Mouse (Mus musculus): Measurements from ENCODE around the gene Rbbp6. TPM values are rescaled to one million over a fixed set of nuclear protein-coding genes. Genes with fewer than 3 reads are reported as not detected.

The Rbbp6 gene
- polyA plus RNA-seq, 1 experiment from 2014 or later = 31.0 TPM

GRCm38 (mm10) chr7:123046473-123047091 lies 81.1 kb downstream of the Rbbp6 start:
- ATAC-seq (ENCODE audit: low read depth) (no peak), DNase-seq (ENCODE audit: low spot score) (no peak)
- Histone ChIP-seq H3K27me3 (replicated peaks; ENCODE audit: control insufficient read depth, insufficient read depth, low read length) (no peaks in the 10 kb centered on the region), H3K9ac (ENCODE audit: low read depth, low read length) (no peak overlapping the region), H3K4me2 (ENCODE audit: low read depth, low read length) (no peak overlapping the region), H3K4me3 (ENCODE audit: low read depth, low read length) (no peak overlapping the region), H3K36me3 (ENCODE audit: control insufficient read depth, insufficient read depth, low read length) (no peaks in the 10 kb centered on the region), H3K27ac (replicated peaks; ENCODE audit: low read depth, low read length) (no peak overlapping the region), H3K9me3 (ENCODE audit: control insufficient read depth, low read length) (no peaks in the 10 kb centered on the region), H3K4me1 (ENCODE audit: control insufficient read depth, insufficient read depth, low read length) (no peaks in the 10 kb centered on the region)
- 49% methylated on average over 13 of the region's 13 CpGs for WGBS

Other genes starting within 250 kb of the Rbbp6 start
- gene Tnrc6a, start 158.2 kb downstream of the Rbbp6 start, polyA plus RNA-seq (2014; fragmentation: Nextera tagmentation; extraction: Ambion mirVana) = 35.6 and 38.2 TPM in 2 replicates
- gene Slc5a11, start 249.1 kb downstream of the Rbbp6 start, polyA plus RNA-seq (2014; fragmentation: Nextera tagmentation; extraction: Ambion mirVana) = 0.26 and 0.55 TPM in 2 replicates